Mouse (Mus musculus) limb, embryonic 14.5 days (tissue): ENCODE data around the gene Rab25. TPM values are rescaled to one million over a fixed set of nuclear protein-coding genes. Genes with fewer than 3 reads are reported as not detected.

Experiments used
- ATAC-seq: fragments of 200-750 bp; cut with Nextera tagmentation; 2 replicates; pipeline ENCODE4 v1.8.0; 2017; ENCODE audit warnings: low read depth, moderate number of reproducible peaks, moderate TSS enrichment; ENCODE audit not compliant: low FRiP score
- DNase-seq: peaks from one replicate; pipeline ENCODE4 v3.0.0-alpha.2; 2015; ENCODE audit warnings: low spot score
- H3K27ac ChIP-seq: fragments of 300-500 bp; sonication (generic); replicated peaks from 2 replicates; pipeline ENCODE4 v1.5.1; 2014; ENCODE audit warnings: low read depth, mild to moderate bottlenecking, low read length, moderate library complexity, mixed read lengths
- H3K27me3 ChIP-seq: fragments of 300-500 bp; sonication (generic); 2 replicates; pipeline ENCODE4 v1.6.1; 2014; ENCODE audit warnings: low read length, mixed read lengths; ENCODE audit not compliant: control insufficient read depth, insufficient read depth
- H3K36me3 ChIP-seq: fragments of 300-500 bp; sonication (generic); 2 replicates; pipeline ENCODE4 v1.6.1; 2014; ENCODE audit warnings: mild to moderate bottlenecking, low read length, moderate library complexity, mixed read lengths; ENCODE audit not compliant: control insufficient read depth, insufficient read depth
- H3K4me1 ChIP-seq: fragments of 300-500 bp; sonication (generic); 2 replicates; pipeline ENCODE4 v1.6.1; 2014; ENCODE audit warnings: antibody characterized with exemption, low read length, mixed read lengths; ENCODE audit not compliant: control insufficient read depth, insufficient read depth
- H3K4me2 ChIP-seq: fragments of 300-500 bp; sonication (generic); replicated peaks from 2 replicates; pipeline ENCODE4 v1.6.1; 2014; ENCODE audit warnings: low read depth, mild to moderate bottlenecking, low read length, moderate library complexity; ENCODE audit not compliant: severe bottlenecking
- H3K4me3 ChIP-seq: fragments of 300-500 bp; sonication (generic); replicated peaks from 2 replicates; pipeline ENCODE4 v1.5.1; 2014; ENCODE audit warnings: low read length
- H3K9ac ChIP-seq: fragments of 300-500 bp; sonication (generic); 2 replicates; pipeline ENCODE4 v1.6.1; 2014; ENCODE audit warnings: mild to moderate bottlenecking, low read depth, low read length, moderate library complexity; ENCODE audit not compliant: severe bottlenecking
- H3K9me3 ChIP-seq: fragments of 300-500 bp; sonication (generic); 2 replicates; pipeline ENCODE4 v1.6.1; 2016; ENCODE audit warnings: low read length; ENCODE audit not compliant: control insufficient read depth
- POLR2A ChIP-seq: fragments of 200-500 bp; IDR thresholded peaks from 2 replicates; pipeline ENCODE4 v1.8.0; 2012; ENCODE audit warnings: inconsistent platforms, mild to moderate bottlenecking, moderate library complexity, borderline replicate concordance; ENCODE audit not compliant: insufficient read depth, insufficient read length; ENCODE audit errors: extremely low read depth
- WGBS: fragments of 180-500 bp; shearing (Covaris S2); extraction: QIAGEN DNeasy Blood & Tissue Kit; methylation state at CpG from one replicate; pipeline ENCODE4 v1.1.7; 2014; 5-methylcytosine and 5-hydroxymethylcytosine counted together
- polyA plus RNA-seq, 2 experiments: library from polyadenylated mRNA; depleted of rRNA in 1 of 2; stranded (reverse) in 1 of 2; unstranded in 1 of 2; fragments of >200 nt; fragmentation: Nextera tagmentation in 1 of 2; extraction: Ambion mirVana in 1 of 2; gene quantifications; 2 replicates each; pipeline versions ENCODE4 v1.2.1 to v1.2.3; 2012 to 2014

The Rab25 gene
- polyA plus RNA-seq, 2 experiments, result 35.0 to 70.4 TPM

DNA sequence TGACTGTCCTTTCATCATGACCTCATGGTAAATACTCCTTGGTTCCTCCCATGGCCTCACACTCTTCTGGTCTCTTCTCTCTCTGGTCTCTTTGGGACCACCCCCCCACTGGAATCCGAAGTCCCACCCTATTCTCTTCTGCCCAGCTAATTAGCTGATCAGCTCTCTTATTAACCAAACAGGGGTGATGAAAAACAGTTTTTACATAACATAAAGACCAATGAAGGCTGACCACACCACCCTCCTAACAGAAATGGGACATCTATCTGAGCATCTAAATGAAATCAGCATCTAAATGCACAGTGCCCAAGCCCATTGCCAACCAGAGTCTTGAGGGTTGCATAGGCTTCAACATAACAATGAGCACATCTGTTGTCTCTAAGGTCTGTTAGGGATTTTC is 23.8 kb upstream of the Rab25 start:
- Histone ChIP-seq H3K4me2 (no peak overlapping the region), H3K27ac (no peak overlapping the region), H3K4me3 (no peak overlapping the region), H3K9me3 (no peaks in the 10 kb centered on the region), H3K9ac (no peak overlapping the region), H3K27me3 (no peaks in the 10 kb centered on the region), H3K4me1 (no peaks in the 10 kb centered on the region), H3K36me3 (peaks cover 35% of the 10 kb centered on the region)
- ATAC-seq (no peak), DNase-seq (no peak)
- 70% methylated on average over 1 of the region's 1 CpGs for WGBS
- TF ChIP-seq POLR2A, result no peak

- Histone ChIP-seq H3K9ac (no peak overlapping the region), H3K4me2 (no peak overlapping the region), H3K27ac (no peak overlapping the region), H3K27me3 (no peaks in the 10 kb centered on the region), H3K36me3 (peaks cover 50% of the 10 kb centered on the region), H3K4me3 (no peak overlapping the region), H3K9me3 (no peaks in the 10 kb centered on the region), H3K4me1 (no peaks in the 10 kb centered on the region)
- ATAC-seq (no peak), DNase-seq (no peak)
- WGBS, result 93% methylated on average over 10 of the region's 10 CpGs
- no peak for TF ChIP-seq POLR2A
Observed at GRCm38 (mm10) chr3:88570341-88570740, 22.2 kb upstream of the Rab25 start.

DNA sequence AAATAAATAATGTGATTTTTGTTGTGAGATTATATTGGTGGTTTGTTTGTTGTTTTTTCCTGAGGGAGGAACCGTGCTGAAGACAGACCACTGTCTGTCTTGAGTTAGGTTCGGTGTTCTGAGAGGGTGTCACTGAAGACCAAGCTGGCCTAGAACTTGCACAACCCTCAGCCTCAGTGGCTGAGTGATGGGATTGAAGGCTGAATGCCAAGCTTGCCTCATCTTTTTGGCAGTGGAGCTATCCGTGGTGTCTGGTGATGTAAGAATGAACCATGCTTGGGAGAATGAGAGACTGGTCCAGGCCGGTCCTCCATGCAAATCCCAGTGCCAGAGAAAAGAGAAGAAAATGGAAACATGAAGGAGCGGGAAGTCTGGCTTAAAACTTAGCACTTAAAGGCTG is 21.6 kb upstream of the Rab25 start:
- DNase-seq (no peak), ATAC-seq (no peak)
- WGBS, result 90% methylated on average over 5 of the region's 5 CpGs
- no peaks in the 10 kb centered on the region for H3K4me1 ChIP-seq
- H3K9ac ChIP-seq, result no peak overlapping the region
- H3K36me3 ChIP-seq, result peaks cover 56% of the 10 kb centered on the region
- no peak for TF ChIP-seq POLR2A
- H3K4me2 ChIP-seq, result no peak overlapping the region
- H3K4me3 ChIP-seq, result no peak overlapping the region
- H3K27me3 ChIP-seq, result no peaks in the 10 kb centered on the region
- H3K9me3 ChIP-seq, result no peaks in the 10 kb centered on the region
- H3K27ac ChIP-seq, result no peak overlapping the region

DNA sequence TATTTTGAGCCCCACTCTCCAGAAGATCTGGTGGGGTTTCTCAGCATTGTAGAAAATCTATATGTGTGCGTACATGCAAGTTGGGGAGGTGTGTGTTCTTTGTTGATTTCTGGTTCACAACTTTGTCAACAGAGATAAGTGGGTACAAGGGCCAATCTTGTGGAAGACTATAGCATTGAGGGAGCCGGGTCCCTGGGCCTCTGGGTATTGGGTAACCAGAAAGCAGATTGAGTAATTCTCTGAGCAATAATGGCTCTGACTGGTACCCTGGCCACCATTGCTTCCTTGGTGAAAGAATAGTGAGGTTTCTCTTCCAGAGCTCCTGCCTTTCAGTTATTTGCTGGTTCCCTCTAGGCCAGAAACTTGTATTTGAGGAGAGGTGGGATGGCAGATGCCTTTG is 21.0 kb upstream of the Rab25 start:
- no peak for ATAC-seq
- Histone ChIP-seq H3K9me3 (no peaks in the 10 kb centered on the region), H3K4me2 (no peak overlapping the region), H3K4me1 (no peaks in the 10 kb centered on the region), H3K4me3 (no peak overlapping the region), H3K27me3 (no peaks in the 10 kb centered on the region), H3K9ac (no peak overlapping the region), H3K27ac (no peak overlapping the region), H3K36me3 (peaks cover 62% of the 10 kb centered on the region)
- TF ChIP-seq POLR2A, result no peak
- DNase-seq, result no peak
- 98% methylated on average over 2 of the region's 2 CpGs for WGBS

DNA sequence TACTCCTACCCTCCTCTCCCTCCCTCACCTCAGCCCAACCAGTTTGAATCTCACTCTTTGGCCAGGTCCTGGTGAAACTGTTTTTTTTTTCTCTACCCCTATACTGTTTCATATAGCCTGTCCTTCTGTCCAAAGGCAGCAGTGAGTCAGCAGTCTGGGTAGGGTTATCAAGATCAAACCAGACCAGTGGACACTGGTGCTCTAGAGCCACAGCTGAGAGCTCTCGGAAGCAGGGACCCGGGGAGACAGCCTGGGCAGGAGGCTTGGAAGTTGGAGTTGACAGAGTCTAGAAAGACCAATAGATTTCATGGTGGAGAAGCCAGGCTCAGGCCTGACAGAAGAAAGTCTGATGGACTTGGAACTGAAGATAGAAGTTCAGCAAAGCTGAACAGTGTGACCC is 20.5 kb upstream of the Rab25 start:
- DNase-seq (no peak), ATAC-seq (no peak)
- no peaks in the 10 kb centered on the region for H3K4me1 ChIP-seq
- H3K4me3 ChIP-seq, result no peak overlapping the region
- H3K4me2 ChIP-seq, result no peak overlapping the region
- peaks cover 67% of the 10 kb centered on the region for H3K36me3 ChIP-seq
- H3K27me3 ChIP-seq, result no peaks in the 10 kb centered on the region
- H3K9ac ChIP-seq, result no peak overlapping the region
- 95% methylated on average over 2 of the region's 2 CpGs for WGBS
- H3K27ac ChIP-seq, result no peak overlapping the region
- no peak for TF ChIP-seq POLR2A
- H3K9me3 ChIP-seq, result no peaks in the 10 kb centered on the region

DNA sequence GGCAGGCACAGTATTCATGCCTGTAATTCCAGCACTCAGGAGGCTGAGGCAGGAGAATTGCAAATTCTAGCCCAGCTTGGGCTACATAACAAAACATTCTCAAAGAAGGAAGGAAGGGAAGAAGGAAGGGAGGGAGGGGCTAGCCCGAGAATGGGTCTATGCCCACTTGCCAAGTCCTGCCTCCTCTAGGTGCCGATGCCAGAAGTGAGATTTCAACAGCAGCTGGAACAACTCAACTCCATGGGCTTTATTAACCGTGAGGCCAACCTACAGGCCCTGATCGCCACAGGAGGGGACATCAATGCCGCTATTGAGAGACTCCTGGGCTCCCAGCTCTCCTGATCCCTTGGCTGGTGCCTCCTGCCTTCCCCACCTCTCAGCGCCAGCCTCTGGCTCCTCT is 19.8 kb upstream of the Rab25 start:
- no peak overlapping the region for H3K4me2 ChIP-seq
- no peaks in the 10 kb centered on the region for H3K9me3 ChIP-seq
- peaks cover 74% of the 10 kb centered on the region for H3K36me3 ChIP-seq
- ATAC-seq, result no peak
- H3K4me3 ChIP-seq, result no peak overlapping the region
- no peaks in the 10 kb centered on the region for H3K27me3 ChIP-seq
- TF ChIP-seq POLR2A, result no peak
- no peak overlapping the region for H3K9ac ChIP-seq
- no peaks in the 10 kb centered on the region for H3K4me1 ChIP-seq
- 93% methylated on average over 6 of the region's 6 CpGs for WGBS
- no peak for DNase-seq
- H3K27ac ChIP-seq, result no peak overlapping the region
